Mouse (Mus musculus): ENCODE data around the gene Prkca.
A peak's percentile ranks its signal among the peaks of the same experiment; 100 is the strongest.

The Prkca gene

DNA sequence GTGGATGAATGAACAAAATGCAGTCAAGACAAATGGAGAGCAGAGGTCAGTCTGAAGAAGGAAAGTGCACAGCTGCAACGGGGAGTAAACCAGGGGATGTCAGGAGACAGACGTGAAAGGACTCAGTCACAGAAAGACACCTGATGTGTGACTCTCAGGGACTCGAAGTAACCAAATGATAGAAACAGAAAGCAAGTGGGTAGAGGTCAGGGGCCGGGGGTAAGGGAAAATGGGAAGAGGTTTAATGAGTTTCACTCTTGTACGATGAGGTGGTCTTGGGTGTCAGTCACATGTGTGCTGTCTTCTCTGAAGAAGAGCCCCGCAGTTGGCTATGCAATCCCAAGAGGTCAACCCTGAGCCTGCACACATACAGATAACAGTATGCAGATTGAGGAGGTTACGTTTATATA lies 82.0 kb downstream of the Prkca start:
- DNase-seq (ENCODE audit: low spot score in 2 of 2) = no peak

DNA sequence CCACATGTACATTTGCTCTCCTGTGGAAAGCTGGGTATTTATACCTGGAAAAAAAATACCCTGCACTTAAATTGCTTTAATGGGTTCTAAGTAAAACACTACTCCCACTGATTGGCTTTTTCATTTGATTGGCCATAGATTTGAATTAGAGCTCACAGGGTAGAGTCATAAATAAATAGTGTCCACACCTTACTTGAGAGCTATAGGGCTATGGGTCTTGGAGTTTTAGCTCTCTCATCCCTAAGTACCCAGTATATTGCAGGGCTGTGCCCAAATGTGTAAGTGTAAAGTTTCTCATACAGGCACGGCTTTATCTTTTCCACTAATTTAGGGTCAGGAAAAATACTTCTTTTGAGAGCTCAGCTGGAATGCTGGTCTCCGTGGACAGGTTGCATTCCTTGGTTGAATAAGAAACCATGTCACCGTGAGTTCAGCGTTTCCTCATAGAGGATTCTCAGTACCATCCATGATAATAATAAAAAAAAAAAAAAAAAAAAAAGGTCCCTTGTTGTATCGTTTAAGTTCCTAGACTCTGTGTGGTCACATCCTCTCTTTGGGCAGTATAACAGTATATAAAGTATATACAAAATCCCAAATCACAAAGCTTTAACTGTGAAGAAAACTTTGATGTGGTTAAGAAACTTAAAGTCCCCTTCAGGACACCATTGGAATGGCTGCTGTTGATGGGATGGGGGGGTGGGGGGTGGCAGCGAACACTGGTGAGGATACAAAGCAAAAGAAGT lies 82.8 kb downstream of the Prkca start:
- no peak for DNase-seq (ENCODE audit: low spot score in 2 of 2)

GRCm38 (mm10) chr11:108259391-108259790 lies 84.3 kb downstream of the Prkca start:
- DNase-seq (ENCODE audit: low spot score in 2 of 2) = no peak

DNA sequence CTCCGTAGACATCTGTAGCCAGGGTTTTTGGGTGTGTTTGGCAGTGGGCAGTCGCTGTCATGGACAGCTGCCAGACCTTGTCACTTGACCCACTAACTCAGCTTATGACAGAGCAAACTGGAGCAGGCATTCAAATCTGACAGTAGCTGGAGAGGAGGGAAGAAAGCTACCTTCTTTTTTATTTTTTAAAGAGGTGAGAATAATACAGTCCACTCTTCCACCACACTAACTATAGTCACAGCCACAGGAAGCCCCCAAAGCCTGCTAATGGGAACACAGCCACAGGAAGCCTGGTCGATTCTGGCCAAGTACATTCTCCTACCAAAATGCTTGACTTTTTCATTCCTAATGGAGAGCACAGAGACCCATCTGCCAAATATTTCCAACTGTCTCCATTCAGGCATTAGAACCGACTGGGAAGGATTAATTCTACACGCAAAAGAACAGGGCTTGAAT lies 84.9 kb downstream of the Prkca start:
- peak; percentile 55 to 58 for DNase-seq (ENCODE audit: low spot score in 2 of 2)

GRCm38 (mm10) chr11:108257921-108258320 lies 85.8 kb downstream of the Prkca start:
- DNase-seq (ENCODE audit: low spot score in 2 of 2) = no peak

DNA sequence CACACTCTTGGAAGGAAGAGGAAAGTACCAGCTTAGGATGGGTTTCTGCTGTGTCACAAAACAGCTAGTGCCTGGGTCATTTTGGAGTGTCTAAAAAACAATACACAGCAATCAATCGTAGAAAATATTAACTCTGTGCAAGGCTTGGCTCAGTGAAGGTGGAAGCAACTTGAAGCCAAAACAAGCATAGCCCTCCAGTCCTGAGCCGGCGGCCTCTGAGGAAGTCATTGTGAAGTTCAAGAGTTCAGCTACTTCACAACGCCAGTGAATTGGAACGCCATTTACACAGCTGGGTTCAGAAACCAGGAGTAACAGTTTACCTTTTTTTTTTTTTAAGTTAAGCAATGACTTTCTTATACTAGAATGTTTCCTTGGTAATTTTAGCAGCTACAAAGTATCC lies 89.0 kb downstream of the Prkca start:
- no peak for DNase-seq (ENCODE audit: low spot score in 2 of 2)

DNA sequence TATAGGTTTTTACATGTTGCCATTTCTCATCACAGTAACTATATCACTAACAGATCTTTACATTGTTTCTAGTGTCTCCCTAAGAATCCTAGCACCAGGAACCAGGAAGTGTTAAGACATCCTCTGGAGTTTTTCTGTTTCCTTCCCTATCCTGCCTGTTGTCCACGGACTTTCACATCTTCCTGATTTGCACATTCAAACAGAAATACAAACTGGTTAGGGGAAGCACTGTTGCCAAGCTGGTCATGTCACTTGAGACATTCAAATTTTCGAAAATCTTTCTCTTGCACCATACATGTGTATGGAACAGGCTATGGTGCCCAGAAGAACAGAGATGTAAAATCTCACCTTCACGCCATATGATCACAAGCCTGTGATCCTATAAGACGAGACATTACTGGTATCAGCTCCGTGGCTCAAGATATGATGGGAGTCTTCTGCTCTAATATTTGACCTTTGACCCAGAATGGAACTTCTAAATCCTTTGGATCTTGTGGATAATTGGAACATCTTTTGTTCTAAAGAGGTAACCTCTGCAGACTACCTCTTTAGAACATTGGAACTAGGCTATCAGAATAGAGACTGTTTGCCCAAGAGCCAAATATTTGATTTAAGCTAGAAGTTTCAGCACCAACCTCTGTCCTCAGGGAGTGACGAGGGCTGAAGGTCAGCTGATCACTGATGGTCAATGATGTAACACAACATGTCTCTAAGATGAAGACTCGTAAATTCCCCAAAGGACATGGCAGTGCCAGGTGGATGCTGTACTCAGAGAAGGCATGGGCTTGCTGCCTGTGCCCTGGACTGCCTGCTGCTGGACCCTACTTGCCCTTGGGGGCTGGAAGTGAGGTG lies 91.6 kb downstream of the Prkca start:
- no peak for DNase-seq (ENCODE audit: low spot score in 2 of 2)

DNA sequence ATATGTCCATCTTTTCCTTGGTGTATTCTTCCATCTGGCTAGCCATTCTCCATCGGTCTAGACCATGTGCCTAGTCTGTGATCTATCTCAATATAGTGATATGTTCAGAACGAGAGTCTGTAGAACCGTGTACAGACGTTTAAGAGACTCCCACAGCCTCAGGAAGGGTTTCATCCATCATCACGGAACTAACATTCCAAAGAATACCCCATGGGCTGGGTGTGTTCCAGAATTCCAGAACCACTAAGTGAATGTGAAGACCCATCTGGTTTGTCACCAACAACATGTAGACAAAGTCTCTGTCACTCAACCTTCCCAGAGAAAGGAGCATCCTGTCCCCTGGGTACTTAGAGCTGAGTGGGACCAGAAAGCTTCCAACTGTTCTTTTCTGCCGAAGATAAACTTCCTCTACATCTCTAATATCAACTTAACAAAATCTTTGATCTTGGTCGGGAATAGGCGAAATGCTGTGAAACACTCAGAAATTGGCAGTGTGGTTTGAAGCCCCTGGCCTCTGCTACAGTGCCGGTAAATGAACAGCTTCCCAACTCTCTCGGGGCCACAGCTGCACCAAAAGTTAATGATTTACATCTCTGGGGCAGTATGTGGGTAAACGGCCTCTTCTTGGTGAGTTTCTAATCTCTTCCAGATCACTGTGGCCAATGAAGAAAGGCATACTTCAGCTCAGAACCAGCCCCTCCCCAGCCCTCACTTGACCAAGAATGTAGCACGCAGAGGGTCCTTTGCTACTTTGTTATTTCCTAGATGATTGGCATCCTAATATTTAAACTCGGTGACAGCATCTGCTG lies 92.7 kb downstream of the Prkca start:
- no peak for DNase-seq (ENCODE audit: low spot score in 2 of 2)

DNA sequence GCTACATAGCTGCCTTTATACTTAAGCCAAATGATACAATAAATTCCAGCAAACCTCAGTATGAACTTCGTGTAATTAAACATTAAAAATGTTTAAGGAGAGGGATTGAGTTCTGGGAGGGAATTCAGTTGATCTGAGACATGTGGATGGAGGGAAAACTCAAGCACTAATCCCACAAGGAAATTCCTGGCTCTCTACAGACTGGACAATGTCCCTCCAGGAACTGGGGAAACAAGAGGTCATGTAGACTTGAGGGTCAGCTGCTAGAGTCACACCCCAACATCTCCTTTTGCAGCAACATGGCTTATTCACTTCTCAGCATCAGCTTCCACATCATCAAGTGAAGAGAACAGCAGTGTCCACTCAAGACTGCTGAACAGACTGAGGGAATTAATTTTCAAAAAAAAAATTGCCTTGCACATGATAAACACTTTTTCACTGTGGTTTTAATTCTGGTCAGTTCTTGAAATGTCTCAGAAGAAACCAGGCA lies 93.5 kb downstream of the Prkca start:
- no peak for DNase-seq (ENCODE audit: low spot score in 2 of 2)

DNA sequence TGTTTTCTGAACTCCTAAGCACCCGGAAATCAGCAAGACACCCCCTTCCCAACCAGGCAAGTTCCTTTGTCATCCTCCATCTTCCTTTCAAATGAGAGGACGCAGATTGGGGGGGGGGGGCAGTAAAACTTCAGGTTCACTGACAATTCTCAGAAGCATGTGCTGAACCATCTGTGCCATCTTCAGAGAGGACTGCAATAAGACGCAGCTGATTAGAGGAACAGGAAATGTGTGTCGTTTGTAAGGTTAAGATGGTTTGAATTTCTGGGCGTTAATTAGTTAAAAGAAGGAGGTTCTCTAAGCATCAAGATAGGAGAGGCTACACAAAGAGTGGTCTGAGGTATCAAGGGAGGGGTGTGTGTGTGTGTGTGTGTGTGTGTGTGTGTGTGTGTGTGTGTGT lies 94.2 kb downstream of the Prkca start:
- no peak for DNase-seq (ENCODE audit: low spot score in 2 of 2)

GRCm38 (mm10) chr11:108249047-108249403 lies 94.7 kb downstream of the Prkca start:
- DNase-seq (ENCODE audit: low spot score in 2 of 2) = no peak

- no peak for DNase-seq (ENCODE audit: low spot score in 2 of 2)
Measured at GRCm38 (mm10) chr11:108248218-108249046, 95.3 kb downstream of the Prkca start.

GRCm38 (mm10) chr11:108247121-108247863 lies 96.4 kb downstream of the Prkca start:
- DNase-seq (ENCODE audit: low spot score in 2 of 2) = no peak

GRCm38 (mm10) chr11:108246267-108246702 lies 97.4 kb downstream of the Prkca start:
- no peak for DNase-seq (ENCODE audit: low spot score in 2 of 2)

GRCm38 (mm10) chr11:108244241-108244640 lies 99.5 kb downstream of the Prkca start:
- DNase-seq (ENCODE audit: low spot score in 2 of 2) = no peak

DNA sequence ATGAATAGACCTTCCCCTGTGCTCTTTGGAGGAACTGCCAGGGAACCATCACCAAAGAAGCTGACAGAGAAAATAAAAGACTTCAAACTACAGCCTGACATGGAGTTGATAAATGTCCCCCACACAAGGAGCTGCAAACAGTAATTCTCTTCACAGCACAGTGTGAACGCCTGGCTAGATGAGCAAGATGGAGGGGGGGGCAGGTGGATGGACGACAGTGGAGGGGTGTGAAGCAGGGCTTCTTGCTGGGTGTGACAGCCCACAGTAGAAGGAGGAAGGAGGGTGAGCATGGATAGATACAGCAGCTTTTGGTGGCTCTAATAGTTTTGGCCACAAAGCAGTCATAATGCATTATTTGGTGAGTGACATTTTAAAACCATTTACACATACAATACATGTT lies 100.1 kb downstream of the Prkca start:
- no peak for DNase-seq (ENCODE audit: low spot score in 2 of 2)

GRCm38 (mm10) chr11:108240924-108241498 lies 102.7 kb downstream of the Prkca start:
- DNase-seq (ENCODE audit: low spot score in 2 of 2) = no peak

GRCm38 (mm10) chr11:108239173-108239572 lies 104.6 kb downstream of the Prkca start:
- DNase-seq (ENCODE audit: low spot score in 2 of 2) = no peak

DNA sequence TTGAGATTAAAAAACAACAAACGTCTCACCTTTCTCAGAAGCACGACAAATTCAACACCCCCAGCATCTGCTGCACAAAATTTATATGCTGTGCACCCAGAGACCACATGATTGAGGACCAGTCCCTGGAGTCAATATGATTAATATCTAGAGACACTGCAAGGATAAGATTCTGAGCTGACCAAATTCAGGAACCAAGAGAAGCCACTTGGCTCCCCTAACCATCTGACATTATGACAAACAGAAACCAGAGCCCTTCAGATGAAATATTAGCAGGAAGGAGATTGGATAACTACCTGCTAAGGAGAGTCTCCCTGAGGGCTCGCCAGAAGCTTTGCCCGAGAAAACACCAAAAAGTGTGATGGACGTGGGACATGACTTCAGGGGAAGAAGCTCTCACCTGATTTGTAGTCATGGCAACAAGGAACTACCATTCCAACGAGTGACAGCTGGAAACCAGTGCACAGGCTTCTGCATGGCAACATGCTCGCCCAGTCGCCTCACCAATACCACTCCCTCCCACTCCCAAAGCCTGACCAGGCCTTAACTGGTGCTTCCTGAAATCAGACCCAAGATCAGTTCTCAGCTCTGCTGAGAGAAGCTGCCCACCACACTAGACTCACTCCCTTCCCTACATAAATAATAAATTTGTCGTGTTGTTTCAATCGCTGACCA lies 106.8 kb downstream of the Prkca start:
- no peak for DNase-seq (ENCODE audit: low spot score in 2 of 2)
